Mouse (Mus musculus) C3H10T1/2 (cell line): ENCODE data around the gene Copg2. TPM values are rescaled to one million over a fixed set of nuclear protein-coding genes. Genes with fewer than 3 reads are reported as not detected.

ENCODE experiments used
- polyA plus RNA-seq, 2 experiments: library from polyadenylated mRNA; unstranded; fragments of >200 nt; fragmentation: generic; extraction: Trizol; gene quantifications; one replicate each; pipeline ENCODE4 v1.2.1; 2012; ENCODE audit warnings: missing spikeins in 2 of 2

Copg2 gene
- polyA plus RNA-seq, result 10 to 100 TPM in 1 of 2 experiments, 1 to 10 TPM in 1; 2.4 to 19.5 TPM

DNA sequence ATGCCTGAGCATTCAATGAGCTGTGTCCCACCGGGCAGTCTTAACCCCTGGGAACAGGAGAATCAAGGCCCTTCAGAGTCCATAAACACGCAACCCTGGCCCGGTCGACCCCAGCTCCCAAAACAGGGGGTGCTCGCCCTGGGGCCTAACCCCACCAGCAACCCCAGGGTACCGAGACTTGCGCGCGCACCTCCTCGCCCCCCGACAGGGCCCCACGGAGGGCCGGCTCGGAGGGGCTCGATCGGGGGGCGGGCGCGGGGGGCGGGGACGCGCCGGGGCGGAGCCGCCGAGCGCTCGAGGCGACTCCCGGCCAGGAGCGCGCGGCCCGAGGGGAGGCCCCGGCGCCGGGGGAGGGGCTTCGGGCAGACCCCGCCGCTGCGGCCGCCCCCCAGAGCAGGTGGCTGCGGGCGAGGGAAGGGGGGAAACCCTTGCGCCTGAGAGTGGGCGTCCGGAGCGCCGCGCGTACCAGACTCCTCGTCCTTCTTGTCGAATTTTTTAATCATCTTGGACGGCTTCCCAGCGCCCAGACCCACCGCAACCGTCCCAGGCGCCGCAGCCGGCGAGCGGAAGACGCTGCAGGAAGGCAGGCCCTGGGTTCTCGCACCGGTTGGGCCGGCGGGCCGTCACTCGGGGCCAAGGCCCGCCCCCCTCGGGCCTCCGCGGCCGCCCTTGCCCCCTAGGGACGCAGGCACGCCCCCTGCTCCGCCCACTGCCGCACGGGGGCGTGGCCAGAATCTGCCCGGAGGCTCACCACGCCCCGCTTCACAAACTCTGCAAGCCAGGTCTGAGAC, at the start of gene Copg2:
Gene Copg2 (minus strand): TSS at position 600 of the 791 bp plus-strand sequence.

DNA sequence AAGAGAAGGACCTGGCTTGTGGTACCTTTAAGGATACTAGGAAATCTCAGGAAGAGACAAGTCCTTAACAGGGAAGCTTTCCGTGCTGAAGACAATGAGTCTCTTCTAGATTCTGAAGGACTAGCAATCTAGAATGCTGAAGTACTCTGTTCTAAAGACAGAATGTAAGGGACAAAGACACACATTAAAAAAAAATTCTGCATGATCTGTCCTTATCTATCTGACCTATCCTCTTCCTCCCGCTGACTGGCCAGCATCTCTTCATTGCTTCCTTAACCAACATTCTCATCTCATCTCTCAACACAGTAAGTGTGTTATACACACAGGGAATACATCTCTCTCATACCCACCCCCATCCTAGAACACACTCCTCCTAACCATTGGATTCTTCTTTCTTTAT, 18.9 kb upstream of the Copg2 start, which contains the start of gene Tsga13:
Gene Tsga13 (minus strand): TSS at position 101 of the 400 bp plus-strand sequence.

GRCm38 (mm10) chr6:30723331-30723730, 173.3 kb downstream of the Copg2 start, which contains the start of gene Mest:
Gene Mest, plus strand, starts transcription at chr6:30723547.

Other genes with a start within 250 kb of the Copg2 start
- 1 to 10 TPM; 1.2 to 5.7 TPM for gene Cep41, start 203.0 kb downstream of the Copg2 start, polyA plus RNA-seq
- gene Mest, start 173.2 kb downstream of the Copg2 start, polyA plus RNA-seq, result under 1 TPM in 1 of 2 experiments, not detected in 1; 0.07 TPM
- not detected for gene Tsga13, start 18.8 kb upstream of the Copg2 start, polyA plus RNA-seq
- gene Klf14, start 62.3 kb upstream of the Copg2 start, polyA plus RNA-seq, result not detected